Mouse (Mus musculus) MEL (cell line): Measurements from ENCODE around the gene Dennd1a.

Experiments
- BHLHE40 ChIP-seq: IDR thresholded peaks from 2 replicates; pipeline ENCODE4 v1.6.1; 2012; ENCODE audit warnings: low read depth, mild to moderate bottlenecking, inconsistent platforms, low read length, improper control_type of control experiment, borderline replicate concordance
- CTCF ChIP-seq, 3 experiments: IDR thresholded peaks in 2 of 3; conservative IDR thresholded peaks in 1 of 3; 2 replicates each; pipeline ENCODE4 v1.5.1; 2011 to 2012; ENCODE audit warnings: low read length in 3 of 3, low read depth in 2 of 3, mild to moderate bottlenecking in 2 of 3, improper control_type of control experiment in 1 of 3, inconsistent platforms in 1 of 3, mixed read lengths in 1 of 3, moderate library complexity in 1 of 3; ENCODE audit not compliant: control insufficient read depth in 1 of 3, insufficient read depth in 1 of 3, poor library complexity in 1 of 3, severe bottlenecking in 1 of 3
- GABPA ChIP-seq: IDR thresholded peaks from 2 replicates; pipeline ENCODE4 v1.6.1; 2012; ENCODE audit warnings: low read depth, mild to moderate bottlenecking, inconsistent platforms, low read length, improper control_type of control experiment, moderate library complexity
- MAFK ChIP-seq: IDR thresholded peaks from 2 replicates; pipeline ENCODE4 v1.6.1; 2011; ENCODE audit warnings: low read depth, mild to moderate bottlenecking, low read length, improper control_type of control experiment, borderline replicate concordance
- MAX ChIP-seq: IDR thresholded peaks from 2 replicates; pipeline ENCODE4 v1.6.1; 2011; ENCODE audit warnings: low read length, improper control_type of control experiment
- NELFE ChIP-seq: IDR thresholded peaks from 2 replicates; pipeline ENCODE4 v1.6.1; 2011; ENCODE audit warnings: low read depth, low read length, improper control_type of control experiment
- POLR2A ChIP-seq, 2 experiments: IDR thresholded peaks; 2 replicates each; pipeline ENCODE4 v1.6.1; 2011 to 2012; ENCODE audit warnings: low read length in 2 of 2, mild to moderate bottlenecking in 2 of 2, control low read depth in 1 of 2, improper control_type of control experiment in 1 of 2, low read depth in 1 of 2, moderate library complexity in 1 of 2; ENCODE audit not compliant: control insufficient read depth in 1 of 2, insufficient read depth in 1 of 2, poor library complexity in 1 of 2
- SMC3 ChIP-seq: IDR thresholded peaks from 2 replicates; pipeline ENCODE4 v1.6.1; 2011; ENCODE audit warnings: low read depth, low read length, improper control_type of control experiment
- TBP ChIP-seq: IDR thresholded peaks from 2 replicates; pipeline ENCODE4 v1.8.0; 2011; ENCODE audit warnings: low read depth, low read length, improper control_type of control experiment
- TCF12 ChIP-seq: IDR thresholded peaks from 2 replicates; pipeline ENCODE4 v1.6.1; 2014; ENCODE audit warnings: low read depth, mild to moderate bottlenecking, inconsistent platforms, low read length, improper control_type of control experiment, moderate library complexity
- UBTF ChIP-seq: IDR thresholded peaks from 2 replicates; pipeline ENCODE4 v1.6.1; 2012; ENCODE audit warnings: low read depth, mild to moderate bottlenecking, inconsistent platforms, low read length, improper control_type of control experiment, moderate library complexity, borderline replicate concordance; ENCODE audit not compliant: insufficient read depth
- USF2 ChIP-seq, 2 experiments: IDR thresholded peaks; 2 replicates each; pipeline ENCODE4 v1.6.1; 2011 to 2012; ENCODE audit warnings: improper control_type of control experiment in 2 of 2, low read length in 2 of 2, borderline replicate concordance in 1 of 2, inconsistent platforms in 1 of 2, low read depth in 1 of 2, mild to moderate bottlenecking in 1 of 2; ENCODE audit not compliant: insufficient read depth in 1 of 2

DNA sequence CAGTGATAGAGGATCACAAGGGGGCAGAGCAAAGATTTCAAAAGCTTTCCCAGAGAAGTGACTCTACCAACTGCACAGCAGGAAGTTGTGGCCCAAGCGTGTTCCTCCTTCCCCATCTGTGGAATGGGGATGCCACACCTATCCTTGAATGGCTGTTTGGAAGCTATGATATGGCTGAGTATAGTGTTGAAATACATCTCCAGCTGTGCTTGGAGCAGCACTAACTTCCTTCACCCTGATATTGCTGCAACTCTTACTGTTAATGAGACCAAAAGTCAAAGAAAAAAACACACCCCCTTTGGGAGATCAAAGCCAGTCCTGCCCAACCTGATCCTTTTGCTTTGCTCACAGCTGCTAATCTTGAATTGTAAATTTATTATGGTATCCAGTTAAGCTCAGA is 221.3 kb downstream of the Dennd1a start:
- TF ChIP-seq POLR2A (IDR thresholded peaks at IDR 0.05; ENCODE audit: control insufficient read depth in 1 of 2, insufficient read depth in 1 of 2, low read depth in 1 of 2, low read length in 2 of 2, poor library complexity in 1 of 2) (no peak), UBTF (no peak), TBP (no peak), CTCF (IDR thresholded peaks at IDR 0.05 in 2 of 3, conservative IDR thresholded peaks at IDR 0.05 in 1 of 3; ENCODE audit: control insufficient read depth in 1 of 3, insufficient read depth in 1 of 3, low read depth in 2 of 3, low read length in 3 of 3, poor library complexity in 1 of 3, severe bottlenecking in 1 of 3) (no peak), MAFK (no peak), TCF12 (no peak), GABPA (no peak), NELFE (no peak), BHLHE40 (no peak), MAX (no peak), USF2 (IDR thresholded peaks at IDR 0.05; ENCODE audit: borderline replicate concordance in 1 of 2, insufficient read depth in 1 of 2, low read depth in 1 of 2, low read length in 2 of 2) (no peak), SMC3 (no peak)
